Mouse (Mus musculus): ENCODE data around the gene Ier3. TPM values are rescaled to one million over a fixed set of nuclear protein-coding genes. Genes with fewer than 3 reads are reported as not detected.

Ier3 gene
- polyA plus RNA-seq, 1 experiment from 2014 or later: 11.6 TPM

- peak; percentile 30 for ATAC-seq (ENCODE audit: low read depth)
- H3K4me3 ChIP-seq: 0 out of 2 replicates have a peak overlapping the region, but pooled peaks have one; percentile 12
- H3K4me1 ChIP-seq (replicated peaks): peaks cover 34% of the 10 kb centered on the region
- H3K4me2 ChIP-seq: no peak overlapping the region
- peak overlapping the region; percentile 55; the same call in 1 of the 2 replicates for H3K9ac ChIP-seq
- H3K9me3 ChIP-seq: no peaks in the 10 kb centered on the region
- 0 out of 2 replicates have a peak overlapping the region, but pooled peaks have one; percentile 23 for H3K27ac ChIP-seq (replicated peaks)
- peaks cover 81% of the 10 kb centered on the region for H3K36me3 ChIP-seq
- H3K27me3 ChIP-seq: no peaks in the 10 kb centered on the region
- 2% methylated on average over 21 of the region's 21 CpGs for WGBS
Observed at GRCm38 (mm10) chr17:35829737-35830136, 8.3 kb downstream of the Ier3 start.

GRCm38 (mm10) chr17:35832400-35833238, 11.1 kb downstream of the Ier3 start:
- H3K9ac ChIP-seq: no peak overlapping the region
- H3K9me3 ChIP-seq: no peaks in the 10 kb centered on the region
- no peak for ATAC-seq (ENCODE audit: low read depth)
- no peak overlapping the region for H3K4me2 ChIP-seq
- H3K4me3 ChIP-seq: no peak overlapping the region
- H3K36me3 ChIP-seq: peaks cover 74% of the 10 kb centered on the region
- WGBS: 59% methylated on average over 8 of the region's 8 CpGs
- H3K27ac ChIP-seq (replicated peaks): no peak overlapping the region
- H3K4me1 ChIP-seq (replicated peaks): peaks cover 53% of the 10 kb centered on the region
- no peaks in the 10 kb centered on the region for H3K27me3 ChIP-seq

GRCm38 (mm10) chr17:35833239-35833751, 11.8 kb downstream of the Ier3 start:
- no peak for ATAC-seq (ENCODE audit: low read depth)
- Histone ChIP-seq H3K9ac (peak overlapping the region; percentile 100; the same call in 1 of the 2 replicates), H3K4me1 (replicated peaks) (peaks cover 53% of the 10 kb centered on the region), H3K9me3 (no peaks in the 10 kb centered on the region), H3K36me3 (peaks cover 67% of the 10 kb centered on the region), H3K27ac (replicated peaks) (no peak overlapping the region), H3K27me3 (no peaks in the 10 kb centered on the region), H3K4me3 (no peak overlapping the region), H3K4me2 (peak overlapping the region; percentile 93; the same call in 1 of the 2 replicates)
- WGBS: 20% methylated on average over 5 of the region's 5 CpGs

- ATAC-seq (ENCODE audit: low read depth): no peak
- Histone ChIP-seq H3K27me3 (no peaks in the 10 kb centered on the region), H3K4me3 (peak overlapping the region; percentile 98; the same call in 1 of the 2 replicates), H3K27ac (replicated peaks) (no peak overlapping the region), H3K36me3 (peaks cover 63% of the 10 kb centered on the region), H3K4me2 (peak overlapping the region; percentile 93), H3K4me1 (replicated peaks) (peaks cover 55% of the 10 kb centered on the region), H3K9ac (peak overlapping the region; percentile 100), H3K9me3 (no peaks in the 10 kb centered on the region)
- WGBS: 56% methylated on average over 5 of the region's 5 CpGs
Observed at GRCm38 (mm10) chr17:35833894-35834293, 12.4 kb downstream of the Ier3 start.

- Histone ChIP-seq H3K27me3 (no peaks in the 10 kb centered on the region), H3K27ac (replicated peaks) (no peak overlapping the region), H3K9ac (peak overlapping the region; percentile 100), H3K36me3 (peaks cover 63% of the 10 kb centered on the region), H3K4me1 (replicated peaks) (peaks cover 58% of the 10 kb centered on the region), H3K9me3 (no peaks in the 10 kb centered on the region), H3K4me3 (peak overlapping the region; percentile 98), H3K4me2 (peak overlapping the region; percentile 93)
- 73% methylated on average over 26 of the region's 26 CpGs for WGBS
- ATAC-seq (ENCODE audit: low read depth): no peak
Observed at GRCm38 (mm10) chr17:35834696-35835422, 13.4 kb downstream of the Ier3 start.

GRCm38 (mm10) chr17:35835424-35836140, 14.1 kb downstream of the Ier3 start:
- H3K36me3 ChIP-seq: peaks cover 60% of the 10 kb centered on the region
- H3K4me3 ChIP-seq: peak overlapping the region; percentile 98
- no peaks in the 10 kb centered on the region for H3K27me3 ChIP-seq
- peak overlapping the region; percentile 100 for H3K9ac ChIP-seq
- 0 out of 2 replicates have a peak overlapping the region, but pooled peaks have one; percentile 1 for H3K27ac ChIP-seq (replicated peaks)
- no peaks in the 10 kb centered on the region for H3K9me3 ChIP-seq
- ATAC-seq (ENCODE audit: low read depth): no peak
- H3K4me1 ChIP-seq (replicated peaks): peaks cover 54% of the 10 kb centered on the region
- 76% methylated on average over 26 of the region's 26 CpGs for whole genome bisulfite sequencing
- peak overlapping the region; percentile 93 for H3K4me2 ChIP-seq

- Histone ChIP-seq H3K4me1 (replicated peaks) (peaks cover 54% of the 10 kb centered on the region), H3K9ac (peak overlapping the region; percentile 100), H3K4me3 (peak overlapping the region; percentile 98), H3K27ac (replicated peaks) (peak overlapping the region; percentile 99), H3K36me3 (peaks cover 53% of the 10 kb centered on the region), H3K9me3 (no peaks in the 10 kb centered on the region), H3K27me3 (no peaks in the 10 kb centered on the region), H3K4me2 (peak overlapping the region; percentile 93)
- peak; percentile 0; the same call in 1 of the 2 replicates for ATAC-seq (ENCODE audit: low read depth)
- 7% methylated on average over 24 of the region's 24 CpGs for WGBS
Observed at GRCm38 (mm10) chr17:35836178-35836965, 14.9 kb downstream of the Ier3 start.

- Histone ChIP-seq H3K4me2 (peak overlapping the region; percentile 93), H3K4me1 (replicated peaks) (peaks cover 57% of the 10 kb centered on the region), H3K36me3 (peaks cover 46% of the 10 kb centered on the region), H3K4me3 (peak overlapping the region; percentile 98), H3K27ac (replicated peaks) (peak overlapping the region; percentile 99), H3K9me3 (no peaks in the 10 kb centered on the region), H3K9ac (peak overlapping the region; percentile 100), H3K27me3 (no peaks in the 10 kb centered on the region)
- 0% methylated on average over 25 of the region's 25 CpGs for WGBS
- ATAC-seq (ENCODE audit: low read depth): peak; percentile 16
Observed at GRCm38 (mm10) chr17:35836991-35837422, 15.5 kb downstream of the Ier3 start.

- no peaks in the 10 kb centered on the region for H3K27me3 ChIP-seq
- ATAC-seq (ENCODE audit: low read depth): peak; percentile 9
- H3K4me3 ChIP-seq: peak overlapping the region; percentile 98
- H3K36me3 ChIP-seq: peaks cover 42% of the 10 kb centered on the region
- WGBS: under 1% methylated on average over 18 of the region's 18 CpGs
- H3K9me3 ChIP-seq: no peaks in the 10 kb centered on the region
- H3K9ac ChIP-seq: peak overlapping the region; percentile 100
- H3K4me2 ChIP-seq: peak overlapping the region; percentile 93
- peak overlapping the region; percentile 99 for H3K27ac ChIP-seq (replicated peaks)
- peaks cover 62% of the 10 kb centered on the region for H3K4me1 ChIP-seq (replicated peaks)
Observed at GRCm38 (mm10) chr17:35837487-35837886, 16.0 kb downstream of the Ier3 start.

GRCm38 (mm10) chr17:35838122-35838544, 16.6 kb downstream of the Ier3 start, which contains the start of gene Tubb5:
TSS of gene Tubb5 (minus strand) at chr17:35838306.
- H3K4me3 ChIP-seq: peak within 1 kb of the TSS; percentile 98
- H3K9me3 ChIP-seq: no peaks in the 10 kb centered on the region
- H3K27ac ChIP-seq (replicated peaks): peak within 1 kb of the TSS; percentile 99
- no peaks in the 10 kb centered on the region for H3K27me3 ChIP-seq
- peak within 1 kb of the TSS; percentile 93 for H3K4me2 ChIP-seq
- under 1% methylated on average over 29 of the region's 29 CpGs for WGBS
- H3K36me3 ChIP-seq: peaks cover 36% of the 10 kb centered on the region
- H3K4me1 ChIP-seq (replicated peaks): peaks cover 61% of the 10 kb centered on the region
- H3K9ac ChIP-seq: peak within 1 kb of the TSS; percentile 100
- ATAC-seq (ENCODE audit: low read depth): peak; percentile 75
